Mouse (Mus musculus) leukemia stem cell, adult 10-12 weeks (primary cell): ENCODE results near the gene Gm4307. TPM values are rescaled to one million over a fixed set of nuclear protein-coding genes. Genes with fewer than 3 reads are reported as not detected.

Experiments
- polyA plus RNA-seq: library from polyadenylated mRNA; stranded (reverse); fragments of >175 nt; gene quantifications from 2 replicates; pipeline ENCODE4 v1.2.3, GENCODE M21; 2012; ENCODE audit warnings: low replicate concordance

Gm4307 gene
- not detected in 2 replicates for polyA plus RNA-seq

GRCm38 (mm10) chr10:100361038-100361437 is at the start of gene Gm4307:
Gm4307 (plus strand) TSS chr10:100361338.

GRCm38 (mm10) chr10:100335376-100335775 is 25.8 kb upstream of the Gm4307 start, which contains the start of gene Gm4301:
Gm4301 (plus strand) TSS chr10:100335676.

GRCm38 (mm10) chr10:100340536-100340935 is 20.6 kb upstream of the Gm4307 start, which contains the start of gene Gm4302:
Gm4302 (plus strand) TSS chr10:100340836.

GRCm38 (mm10) chr10:100345672-100346071 is 15.5 kb upstream of the Gm4307 start, which contains the start of gene Gm4303:
Gm4303 (plus strand) TSS chr10:100345972.

GRCm38 (mm10) chr10:100350793-100351192 is 10.3 kb upstream of the Gm4307 start, which contains the start of gene Gm4305:
Gm4305 (plus strand) TSS chr10:100351093.

GRCm38 (mm10) chr10:100382460-100382859 is 21.3 kb downstream of the Gm4307 start, which contains the start of gene Gm4312:
Gm4312 (minus strand) TSS chr10:100382560.

Other genes with a start within 250 kb of the Gm4307 start
- gene Gm4301, start 25.7 kb upstream of the Gm4307 start, polyA plus RNA-seq = not detected in 2 replicates
- not detected in 2 replicates for gene Gm4302, start 20.5 kb upstream of the Gm4307 start, polyA plus RNA-seq
- gene Gm4303, start 15.4 kb upstream of the Gm4307 start, polyA plus RNA-seq = not detected in 2 replicates
- gene Gm4305, start 10.2 kb upstream of the Gm4307 start, polyA plus RNA-seq = not detected in 2 replicates
- not detected in 2 replicates for gene Gm4312, start 21.2 kb downstream of the Gm4307 start, polyA plus RNA-seq
- 10.0 and 10.6 TPM in 2 replicates for gene Tmtc3, start 126.0 kb downstream of the Gm4307 start, polyA plus RNA-seq
- gene Cep290, start 126.2 kb downstream of the Gm4307 start, polyA plus RNA-seq = 0.37 and 0.85 TPM in 2 replicates
- gene 4930430F08Rik, start 229.1 kb downstream of the Gm4307 start, polyA plus RNA-seq = 1.4 and 5.0 TPM in 2 replicates
- gene 1700017N19Rik, start 229.1 kb downstream of the Gm4307 start, polyA plus RNA-seq = not detected in 2 replicates